Mouse (Mus musculus): ENCODE measurements around the gene Ptprcap. TPM values are rescaled to one million over a fixed set of nuclear protein-coding genes. Genes with fewer than 3 reads are reported as not detected.

Ptprcap gene
- polyA plus RNA-seq, 1 experiment = not detected

DNA sequence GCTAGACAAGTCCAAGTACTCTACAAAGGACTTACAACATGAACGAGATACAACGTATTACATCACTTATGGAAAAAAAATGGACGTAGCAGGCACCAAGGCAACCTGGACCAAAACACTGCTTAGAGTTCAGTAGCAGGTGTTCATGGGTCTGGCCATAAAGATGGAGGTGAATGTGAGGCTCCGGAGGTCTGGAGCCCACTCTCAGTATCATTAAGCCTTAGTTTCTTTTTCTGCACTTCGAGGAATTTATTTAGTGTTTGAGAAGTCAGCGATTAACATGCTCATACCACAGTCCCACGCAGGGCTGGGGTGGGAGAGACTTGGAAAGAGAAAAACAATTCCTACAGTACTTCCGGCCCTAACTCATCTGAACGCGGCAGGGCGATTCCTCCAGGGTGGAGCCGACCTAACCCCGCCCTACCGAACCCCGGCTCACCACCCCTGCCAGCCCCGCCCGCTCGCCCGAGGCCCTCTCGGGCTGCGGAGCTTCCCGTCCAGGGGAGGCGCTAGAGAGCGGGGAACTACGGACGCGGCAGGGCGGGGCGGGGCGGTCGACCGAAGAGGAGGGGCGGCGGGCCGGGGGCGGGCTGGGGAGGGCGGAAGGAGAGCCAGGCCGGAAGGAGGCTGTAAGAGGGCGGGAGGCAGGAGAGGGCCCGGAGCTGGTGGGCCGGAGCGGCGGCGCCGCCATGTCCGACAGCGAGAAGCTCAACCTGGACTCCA lies 38.3 kb downstream of the Ptprcap start, which contains the start of gene Ppp1ca:
Gene Ppp1ca, plus strand, starts transcription at position 538 of the 723 bp plus-strand sequence.
- H3K9me3 ChIP-seq (replicated peaks; ENCODE audit: control insufficient read depth, insufficient read depth, low read length, poor library complexity, severe bottlenecking) = no peaks in the 10 kb centered on the region
- H3K9ac ChIP-seq (ENCODE audit: low read depth, poor library complexity, severe bottlenecking) = peak within 1 kb of the TSS; percentile 97
- no peaks in the 10 kb centered on the region for H3K4me1 ChIP-seq (ENCODE audit: control insufficient read depth, insufficient read depth, low read length)
- TF ChIP-seq EP300 (IDR thresholded peaks at IDR 0.05; ENCODE audit: insufficient read depth, low read depth, low read length) (no peak), POLR2A (IDR thresholded peaks at IDR 0.05; ENCODE audit: insufficient read depth, low read length) (peak; percentile 62), CTCF (IDR thresholded peaks at IDR 0.05; ENCODE audit: low read depth, low read length) (peak; percentile 47)
- no peaks in the 10 kb centered on the region for H3K27me3 ChIP-seq (ENCODE audit: control insufficient read depth, insufficient read depth, low read length, poor library complexity, severe bottlenecking)
- H3K4me3 ChIP-seq (ENCODE audit: low read depth, low read length) = peak within 1 kb of the TSS; percentile 90
- H3K27ac ChIP-seq (ENCODE audit: insufficient read depth, low read length) = peak within 1 kb of the TSS; percentile 88
- peaks cover 34% of the 10 kb centered on the region for H3K36me3 ChIP-seq (ENCODE audit: control insufficient read depth, insufficient read depth, low read length, poor library complexity, severe bottlenecking)

DNA sequence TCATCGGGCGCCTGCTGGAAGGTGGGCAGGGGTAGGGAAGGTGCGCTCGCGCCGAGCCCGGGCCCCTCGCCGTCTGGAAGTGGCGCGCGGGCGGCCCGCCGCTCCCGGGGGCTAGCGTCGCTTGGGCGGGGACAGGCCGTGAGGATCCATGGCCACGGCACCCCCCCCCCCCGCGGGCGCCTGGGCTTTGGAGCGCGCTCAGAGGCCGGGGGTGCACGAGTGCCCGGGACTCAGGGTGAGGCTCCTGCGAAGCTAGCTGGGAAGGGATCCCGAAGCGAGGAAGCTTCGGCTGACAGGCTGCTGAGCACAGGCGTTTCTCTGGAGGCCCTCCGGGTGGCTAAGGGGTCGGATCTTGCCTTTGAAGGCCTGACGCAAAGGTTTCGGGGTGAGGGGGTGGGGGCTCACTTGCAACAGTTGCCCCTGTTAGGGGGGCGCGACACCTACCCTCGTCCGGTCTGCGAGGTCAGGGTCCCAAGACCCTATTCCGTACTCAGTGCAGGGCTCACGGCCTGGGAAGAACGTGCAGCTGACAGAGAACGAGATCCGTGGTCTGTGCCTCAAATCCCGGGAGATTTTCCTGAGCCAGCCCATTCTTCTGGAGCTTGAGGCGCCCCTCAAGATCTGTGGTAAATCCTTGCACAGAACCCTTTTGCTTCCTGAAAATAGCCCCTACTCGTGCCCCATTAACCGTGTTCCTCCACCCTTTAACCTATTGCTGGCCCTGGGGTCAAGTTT lies 39.0 kb downstream of the Ptprcap start:
- Histone ChIP-seq H3K4me3 (ENCODE audit: low read depth, low read length) (peak overlapping the region; percentile 90), H3K4me1 (ENCODE audit: control insufficient read depth, insufficient read depth, low read length) (no peaks in the 10 kb centered on the region), H3K27ac (ENCODE audit: insufficient read depth, low read length) (no peak overlapping the region), H3K9me3 (replicated peaks; ENCODE audit: control insufficient read depth, insufficient read depth, low read length, poor library complexity, severe bottlenecking) (no peaks in the 10 kb centered on the region), H3K27me3 (ENCODE audit: control insufficient read depth, insufficient read depth, low read length, poor library complexity, severe bottlenecking) (no peaks in the 10 kb centered on the region), H3K9ac (ENCODE audit: low read depth, poor library complexity, severe bottlenecking) (peak overlapping the region; percentile 97), H3K36me3 (ENCODE audit: control insufficient read depth, insufficient read depth, low read length, poor library complexity, severe bottlenecking) (peaks cover 41% of the 10 kb centered on the region)
- no peak for TF ChIP-seq POLR2A (IDR thresholded peaks at IDR 0.05; ENCODE audit: insufficient read depth, low read length)
- no peak for TF ChIP-seq EP300 (IDR thresholded peaks at IDR 0.05; ENCODE audit: insufficient read depth, low read depth, low read length)
- no peak for TF ChIP-seq CTCF (IDR thresholded peaks at IDR 0.05; ENCODE audit: low read depth, low read length)

DNA sequence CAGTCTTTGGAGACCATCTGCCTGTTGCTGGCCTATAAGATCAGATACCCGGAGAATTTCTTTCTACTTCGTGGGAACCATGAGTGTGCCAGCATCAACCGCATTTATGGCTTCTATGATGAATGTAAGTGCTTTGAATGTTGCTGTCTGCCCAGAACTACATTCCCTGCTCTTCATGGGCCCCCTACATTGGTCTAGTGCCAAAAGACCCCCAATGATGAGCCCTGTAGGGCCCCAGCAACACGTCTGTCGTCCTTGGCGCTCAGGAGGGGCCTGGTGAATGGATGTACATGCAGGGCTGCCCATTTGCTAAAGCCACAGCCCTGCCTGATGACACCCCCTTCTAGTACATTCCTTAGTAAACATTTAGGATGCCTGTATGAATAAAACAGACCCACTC lies 39.7 kb downstream of the Ptprcap start:
- H3K9ac ChIP-seq (ENCODE audit: low read depth, poor library complexity, severe bottlenecking) = peak overlapping the region; percentile 97
- no peak overlapping the region for H3K27ac ChIP-seq (ENCODE audit: insufficient read depth, low read length)
- H3K27me3 ChIP-seq (ENCODE audit: control insufficient read depth, insufficient read depth, low read length, poor library complexity, severe bottlenecking) = no peaks in the 10 kb centered on the region
- peak overlapping the region; percentile 90 for H3K4me3 ChIP-seq (ENCODE audit: low read depth, low read length)
- H3K36me3 ChIP-seq (ENCODE audit: control insufficient read depth, insufficient read depth, low read length, poor library complexity, severe bottlenecking) = peaks cover 43% of the 10 kb centered on the region
- H3K4me1 ChIP-seq (ENCODE audit: control insufficient read depth, insufficient read depth, low read length) = no peaks in the 10 kb centered on the region
- H3K9me3 ChIP-seq (replicated peaks; ENCODE audit: control insufficient read depth, insufficient read depth, low read length, poor library complexity, severe bottlenecking) = no peaks in the 10 kb centered on the region
- TF ChIP-seq CTCF (IDR thresholded peaks at IDR 0.05; ENCODE audit: low read depth, low read length) = no peak
- TF ChIP-seq EP300 (IDR thresholded peaks at IDR 0.05; ENCODE audit: insufficient read depth, low read depth, low read length) = no peak
- no peak for TF ChIP-seq POLR2A (IDR thresholded peaks at IDR 0.05; ENCODE audit: insufficient read depth, low read length)

GRCm38 (mm10) chr19:4194021-4194724 lies 40.8 kb downstream of the Ptprcap start:
- TF ChIP-seq CTCF (IDR thresholded peaks at IDR 0.05; ENCODE audit: low read depth, low read length) (no peak), EP300 (IDR thresholded peaks at IDR 0.05; ENCODE audit: insufficient read depth, low read depth, low read length) (no peak), POLR2A (IDR thresholded peaks at IDR 0.05; ENCODE audit: insufficient read depth, low read length) (no peak)

GRCm38 (mm10) chr19:4194776-4195650 lies 41.6 kb downstream of the Ptprcap start:
- TF ChIP-seq EP300 (IDR thresholded peaks at IDR 0.05; ENCODE audit: insufficient read depth, low read depth, low read length) (no peak), POLR2A (IDR thresholded peaks at IDR 0.05; ENCODE audit: insufficient read depth, low read length) (no peak), CTCF (IDR thresholded peaks at IDR 0.05; ENCODE audit: low read depth, low read length) (no peak)
- Histone ChIP-seq H3K27ac (ENCODE audit: insufficient read depth, low read length) (no peak overlapping the region), H3K9ac (ENCODE audit: low read depth, poor library complexity, severe bottlenecking) (no peak overlapping the region), H3K36me3 (ENCODE audit: control insufficient read depth, insufficient read depth, low read length, poor library complexity, severe bottlenecking) (peaks cover 58% of the 10 kb centered on the region), H3K4me1 (ENCODE audit: control insufficient read depth, insufficient read depth, low read length) (no peaks in the 10 kb centered on the region), H3K9me3 (replicated peaks; ENCODE audit: control insufficient read depth, insufficient read depth, low read length, poor library complexity, severe bottlenecking) (no peaks in the 10 kb centered on the region), H3K4me3 (ENCODE audit: low read depth, low read length) (no peak overlapping the region), H3K27me3 (ENCODE audit: control insufficient read depth, insufficient read depth, low read length, poor library complexity, severe bottlenecking) (no peaks in the 10 kb centered on the region)

More at GRCm38 (mm10) chr19:4194021-4194724, 40.8 kb downstream of the Ptprcap start:
- no peak overlapping the region for H3K9ac ChIP-seq (ENCODE audit: low read depth, poor library complexity, severe bottlenecking)
- no peak overlapping the region for H3K27ac ChIP-seq (ENCODE audit: insufficient read depth, low read length)
- no peaks in the 10 kb centered on the region for H3K27me3 ChIP-seq (ENCODE audit: control insufficient read depth, insufficient read depth, low read length, poor library complexity, severe bottlenecking)
- no peaks in the 10 kb centered on the region for H3K9me3 ChIP-seq (replicated peaks; ENCODE audit: control insufficient read depth, insufficient read depth, low read length, poor library complexity, severe bottlenecking)
- H3K36me3 ChIP-seq (ENCODE audit: control insufficient read depth, insufficient read depth, low read length, poor library complexity, severe bottlenecking) = peaks cover 53% of the 10 kb centered on the region
- no peak overlapping the region for H3K4me3 ChIP-seq (ENCODE audit: low read depth, low read length)
- no peaks in the 10 kb centered on the region for H3K4me1 ChIP-seq (ENCODE audit: control insufficient read depth, insufficient read depth, low read length)
